Mouse (Mus musculus): ENCODE results near the gene Alkbh3.

Alkbh3 gene

DNA sequence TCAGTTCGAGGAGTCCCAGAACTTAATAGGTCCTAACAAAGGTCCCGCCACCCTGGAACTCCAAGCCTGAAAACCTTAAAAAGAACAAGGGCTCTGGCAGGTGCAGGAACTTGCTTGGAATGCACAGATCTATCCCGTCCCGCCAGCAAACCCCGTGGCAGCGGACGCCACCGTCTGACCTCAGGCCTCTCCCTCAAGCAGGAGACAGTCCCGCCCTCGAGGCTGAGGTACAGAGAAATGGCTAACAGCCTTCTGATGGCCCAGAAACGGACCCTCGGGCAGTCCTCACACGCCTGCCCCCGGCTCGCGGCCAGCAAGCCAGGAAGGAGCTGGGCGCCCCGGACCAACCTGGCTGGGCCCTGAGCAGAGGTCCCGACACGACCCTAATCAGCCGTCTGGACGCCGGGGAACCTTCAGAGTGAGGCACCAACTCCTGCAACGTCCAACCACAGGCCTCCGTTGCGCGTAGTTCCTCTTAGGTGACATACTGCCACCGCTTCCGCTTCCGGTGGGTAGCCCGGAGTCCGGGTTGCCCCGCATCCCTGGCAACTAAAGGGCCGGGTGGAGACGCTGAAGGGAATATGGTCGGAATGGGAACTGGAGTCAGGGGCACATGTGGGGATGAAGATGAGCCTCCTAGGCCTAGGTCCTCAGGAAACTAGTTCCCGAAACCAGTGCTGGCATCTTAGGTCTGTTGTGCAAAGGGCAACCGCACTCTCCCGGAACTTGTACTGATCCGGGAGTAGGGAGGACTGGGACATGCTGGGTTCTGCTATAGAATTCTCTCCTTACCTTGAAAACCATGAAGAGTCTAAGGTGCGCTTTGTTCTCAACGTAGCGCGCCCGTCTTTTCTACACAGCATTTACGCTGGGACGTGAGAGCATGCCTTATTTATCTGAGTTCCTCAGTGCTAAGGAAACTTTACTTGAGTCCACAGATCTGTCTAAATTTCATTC, at the start of gene Alkbh3:
TSS of gene Alkbh3 (minus strand) at position 473 of the 957 bp plus-strand sequence.
- DNase-seq (ENCODE audit: low spot score), result peak; percentile 87

DNA sequence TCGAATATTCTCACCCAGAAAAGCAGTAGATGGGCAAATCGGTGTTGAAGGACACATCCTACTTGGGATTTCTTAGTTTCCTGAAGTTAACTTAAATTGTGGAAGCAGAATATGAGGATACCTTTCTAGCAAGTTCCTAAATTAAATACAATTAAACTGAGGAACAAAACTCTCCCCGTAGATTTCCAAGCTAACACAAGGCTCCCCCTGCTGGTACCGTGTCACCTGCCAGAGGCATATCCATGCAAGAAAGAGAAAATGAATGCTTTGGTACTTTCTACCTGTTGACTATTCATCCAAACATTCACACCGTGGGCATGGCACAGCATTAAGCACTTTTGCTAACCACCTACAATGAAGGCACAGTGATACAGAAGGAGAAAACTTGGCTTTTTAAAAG, 48.9 kb upstream of the Alkbh3 start:
- no peak for DNase-seq (ENCODE audit: low spot score)

GRCm38 (mm10) chr2:94054813-94055212, 44.2 kb upstream of the Alkbh3 start:
- peak; percentile 24 for DNase-seq (ENCODE audit: low spot score)

DNA sequence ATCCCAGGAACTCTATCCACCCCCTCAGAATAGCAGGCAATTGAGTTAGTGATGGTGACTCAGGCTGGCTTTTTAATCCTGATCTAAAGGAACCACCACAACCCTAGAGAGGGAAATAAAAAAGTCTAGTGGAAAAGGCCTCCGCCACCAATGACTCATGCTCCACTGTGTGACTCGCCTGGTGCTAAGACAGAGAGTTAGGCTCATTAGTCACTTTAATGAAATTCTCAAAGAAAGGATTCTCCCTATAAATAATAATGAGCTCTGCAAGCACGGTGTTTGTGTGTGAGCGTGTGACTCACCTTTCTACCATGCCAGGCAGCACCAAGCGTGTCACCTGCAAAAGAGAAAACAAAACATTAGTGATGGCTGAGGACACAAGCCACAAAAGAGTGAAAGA, 41.3 kb upstream of the Alkbh3 start:
- no peak for DNase-seq (ENCODE audit: low spot score)

GRCm38 (mm10) chr2:94050901-94051300, 40.3 kb upstream of the Alkbh3 start:
- no peak for DNase-seq (ENCODE audit: low spot score)

DNA sequence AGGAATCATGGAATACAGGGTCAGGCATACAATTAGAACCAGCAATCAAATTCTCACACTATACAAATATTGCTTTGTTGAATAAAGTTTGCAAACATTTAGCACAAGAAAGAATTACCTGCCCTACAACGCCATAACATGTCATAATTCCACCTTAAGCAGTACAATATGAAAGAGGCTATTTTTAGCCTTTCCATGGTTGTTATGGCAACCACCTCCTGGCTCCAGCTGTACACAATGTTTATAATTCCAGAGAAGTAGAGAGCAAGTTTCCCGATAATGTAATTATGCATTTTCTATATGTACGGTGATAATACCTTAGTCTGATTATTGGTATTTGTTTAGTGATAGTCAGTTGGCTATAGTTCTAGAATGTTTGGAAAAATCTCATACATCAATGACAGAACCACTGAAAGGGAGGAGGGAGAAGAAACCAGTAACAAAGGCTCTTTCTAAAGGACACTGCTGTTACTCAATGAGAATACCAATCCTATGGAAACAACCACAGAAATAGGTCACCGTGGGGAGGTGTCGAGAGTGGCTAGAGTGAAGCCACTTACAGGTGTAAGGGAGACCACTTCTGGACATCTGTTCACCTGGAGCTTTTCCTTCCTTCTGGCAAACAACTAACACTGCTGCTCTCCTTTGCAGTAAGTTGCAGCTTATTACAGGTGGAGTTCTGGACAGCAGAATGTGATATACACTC, 39.0 kb upstream of the Alkbh3 start:
- no peak for DNase-seq (ENCODE audit: low spot score)

- DNase-seq (ENCODE audit: low spot score), result no peak
Observed at GRCm38 (mm10) chr2:94048733-94049470, 38.3 kb upstream of the Alkbh3 start.

GRCm38 (mm10) chr2:94048271-94048670, 37.7 kb upstream of the Alkbh3 start:
- no peak for DNase-seq (ENCODE audit: low spot score)

GRCm38 (mm10) chr2:94045411-94046090, 34.9 kb upstream of the Alkbh3 start:
- no peak for DNase-seq (ENCODE audit: low spot score)

- DNase-seq (ENCODE audit: low spot score), result no peak
Observed at GRCm38 (mm10) chr2:94044174-94044573, 33.6 kb upstream of the Alkbh3 start.

DNA sequence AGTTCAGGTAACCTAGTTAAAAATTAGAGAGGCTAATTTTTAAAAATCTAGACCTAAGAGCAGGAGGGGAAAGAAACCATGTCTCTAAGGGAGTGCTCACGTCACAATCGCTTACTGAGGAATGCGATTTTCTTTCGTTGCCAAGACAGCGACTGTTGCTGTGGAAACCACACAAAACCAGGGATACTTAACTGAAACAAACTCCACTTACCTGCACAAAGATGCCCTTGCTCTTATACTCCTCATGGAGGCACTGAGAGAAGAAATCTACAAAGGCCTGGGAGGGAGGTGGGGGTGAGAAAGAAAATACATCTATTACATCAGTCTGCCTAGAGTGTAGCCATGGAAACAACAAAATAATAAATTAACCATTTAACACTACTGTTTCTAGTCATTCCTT, 33.1 kb upstream of the Alkbh3 start:
- no peak for DNase-seq (ENCODE audit: low spot score)

GRCm38 (mm10) chr2:94042461-94042860, 31.9 kb upstream of the Alkbh3 start:
- DNase-seq (ENCODE audit: low spot score), result no peak

GRCm38 (mm10) chr2:94040391-94041125, 30.0 kb upstream of the Alkbh3 start:
- DNase-seq (ENCODE audit: low spot score), result no peak

- peak; percentile 43 for DNase-seq (ENCODE audit: low spot score)
Observed at GRCm38 (mm10) chr2:94035428-94036331, 25.1 kb upstream of the Alkbh3 start.

DNA sequence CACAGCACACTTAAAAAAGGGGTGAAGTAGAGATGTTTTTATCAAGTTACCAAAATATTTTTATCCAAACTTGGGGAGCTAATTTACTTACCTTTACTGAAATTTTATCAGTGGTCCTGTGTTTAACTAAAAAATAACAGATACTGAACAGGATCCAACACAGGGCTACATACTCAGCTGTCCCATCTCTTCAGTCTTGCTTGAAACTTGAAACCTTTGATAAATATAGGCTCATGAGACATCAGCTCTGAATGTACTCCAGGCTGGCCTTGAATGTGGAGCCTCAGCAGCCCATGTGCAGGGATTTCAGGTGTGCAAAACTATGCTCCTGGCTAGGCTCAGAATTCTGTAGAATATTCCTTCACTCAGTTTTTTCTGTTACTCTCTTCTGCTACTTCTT, 20.0 kb upstream of the Alkbh3 start:
- no peak for DNase-seq (ENCODE audit: low spot score)

GRCm38 (mm10) chr2:94024637-94025036, 14.0 kb upstream of the Alkbh3 start:
- DNase-seq (ENCODE audit: low spot score), result no peak

DNA sequence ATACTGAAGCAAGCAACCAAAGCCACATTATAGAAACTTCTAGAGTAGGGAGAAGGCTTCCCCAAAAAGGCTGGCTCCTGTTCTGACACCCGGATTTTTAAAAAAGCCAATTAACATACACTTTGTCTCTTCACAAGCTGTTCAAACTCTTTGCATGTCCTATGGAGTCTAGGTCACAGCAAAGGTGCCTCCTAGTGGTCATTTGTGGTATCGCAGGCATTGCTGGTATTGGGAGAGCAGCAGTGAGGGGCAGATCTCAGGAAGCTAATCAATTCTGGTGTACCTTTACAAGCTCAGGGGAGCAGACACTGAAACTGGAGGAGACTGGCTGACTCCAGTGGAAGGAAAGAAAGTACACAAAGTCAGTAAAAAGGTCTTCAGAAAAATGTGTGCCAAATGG, 8.3 kb downstream of the Alkbh3 start:
- DNase-seq (ENCODE audit: low spot score), result peak; percentile 73

DNA sequence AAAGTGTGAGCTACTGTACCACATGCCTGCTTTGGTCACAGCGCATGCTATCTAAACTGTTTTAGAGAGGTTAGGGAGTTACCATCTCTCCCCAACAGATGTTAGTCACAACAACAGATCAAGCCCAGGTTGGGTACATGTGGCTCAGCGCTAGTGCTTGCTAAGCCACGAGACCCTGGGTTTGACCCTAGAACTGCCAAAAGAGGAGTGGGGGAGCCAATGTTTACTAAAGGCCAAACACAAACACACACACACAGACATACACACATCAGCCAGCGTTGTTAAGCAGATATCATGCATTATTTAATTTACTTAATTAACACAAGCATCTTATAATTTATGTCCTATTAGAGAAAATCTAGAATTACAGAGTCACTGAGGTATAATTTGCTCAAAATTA, 8.7 kb downstream of the Alkbh3 start:
- DNase-seq (ENCODE audit: low spot score), result no peak

DNA sequence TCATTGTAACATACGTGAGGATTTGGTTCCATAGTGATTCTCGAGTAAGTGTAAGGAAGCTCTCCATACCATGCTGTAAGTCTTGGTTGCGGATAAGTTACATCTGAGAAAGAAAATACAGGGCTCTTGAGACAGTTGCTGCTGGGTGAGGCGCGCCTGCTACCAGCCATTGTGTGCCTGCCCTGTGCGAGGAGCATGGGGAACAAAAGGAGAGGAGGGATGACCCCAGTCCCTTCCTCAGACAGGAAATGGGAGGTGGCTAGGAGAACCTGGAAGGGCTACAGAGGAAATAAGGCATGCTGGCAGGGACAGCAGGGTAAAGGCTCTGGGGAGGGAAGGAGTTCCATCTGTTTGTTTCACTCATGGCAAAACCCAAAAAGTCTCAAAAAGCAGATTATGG, 9.2 kb downstream of the Alkbh3 start:
- DNase-seq (ENCODE audit: low spot score), result no peak

- no peak for DNase-seq (ENCODE audit: low spot score)
Observed at GRCm38 (mm10) chr2:93996254-93996653, 14.4 kb downstream of the Alkbh3 start, which contains the start of gene Gm27027. Gm27027 (minus strand) TSS chr2:93996354.
